Mouse (Mus musculus) thymus, adult 2 months (tissue): ENCODE measurements around the gene Zfp473.

ENCODE experiments used
- CTCF ChIP-seq: fragments of 200-500 bp; IDR thresholded peaks from 2 replicates; pipeline ENCODE4 v1.5.1; 2012; ENCODE audit warnings: mild to moderate bottlenecking, control low read depth, low read length, moderate library complexity, borderline replicate concordance; ENCODE audit not compliant: control insufficient read depth, poor library complexity, insufficient read depth; ENCODE audit errors: extremely low read depth
- POLR2A ChIP-seq: fragments of 200-500 bp; IDR thresholded peaks from 2 replicates; pipeline ENCODE4 v1.6.1; 2012; ENCODE audit warnings: mild to moderate bottlenecking, low read length, control low read depth, moderate library complexity; ENCODE audit not compliant: control insufficient read depth, poor library complexity, insufficient read depth; ENCODE audit errors: extremely low read depth

- no peak for TF ChIP-seq POLR2A
- TF ChIP-seq CTCF = no peak
Observed at GRCm38 (mm10) chr7:44683656-44684055, 67.2 kb downstream of the Zfp473 start.
